8 mouse cellular contexts compared by ENCODE assay signal in the genomic region with DNA sequence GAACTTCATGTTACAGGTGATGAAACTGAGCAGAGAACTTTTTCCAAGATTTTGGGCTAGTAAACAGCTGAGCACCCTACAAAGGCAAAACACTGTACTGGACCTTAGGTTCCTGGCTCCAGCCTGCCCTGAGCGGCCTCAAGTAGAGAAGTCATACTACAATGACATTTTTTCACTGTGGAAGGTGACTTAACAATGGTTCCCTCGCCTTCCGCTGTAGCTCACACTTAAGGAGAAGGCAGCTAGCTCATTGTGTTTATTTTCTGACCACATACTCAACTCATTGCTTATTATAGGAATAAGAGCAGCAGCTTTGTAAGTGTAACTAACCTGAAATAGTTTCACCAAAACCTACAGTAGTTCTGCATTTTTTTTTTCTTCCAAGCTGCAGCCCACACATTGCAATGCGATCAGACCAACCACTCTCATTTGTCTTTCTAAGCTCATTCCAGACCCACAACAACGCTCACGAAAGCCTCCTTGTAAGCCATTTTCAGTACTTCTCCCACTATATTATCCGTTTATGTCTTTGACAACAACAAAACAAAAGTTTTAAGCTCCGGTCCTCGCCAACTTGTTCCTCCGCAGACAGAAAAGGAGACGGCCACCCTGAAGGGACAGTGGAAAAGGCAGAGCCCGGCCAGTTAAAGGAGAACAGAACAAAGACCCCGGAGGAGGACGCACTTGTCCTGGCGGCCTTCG. TPM values are rescaled to one million over a fixed set of nuclear protein-coding genes. Genes with fewer than 3 reads are reported as not detected.
DNase-seq lines count a peak whose midpoint lies in the region; ATAC-seq and TF ChIP-seq lines count a peak whose summit lies in the region.

No protein-coding gene starts in this region.

- H3K36me3 ChIP-seq in heart, embryonic 16.5 days (ENCODE audit: control insufficient read depth, insufficient read depth), result no peaks in the 10 kb centered on the region
- no peaks in the 10 kb centered on the region for H3K36me3 ChIP-seq in liver, adult 2 months (ENCODE audit: control insufficient read depth, insufficient read depth, low read length)
- H3K36me3 ChIP-seq in splenic B cell, adult 2 months (ENCODE audit: control insufficient read depth, insufficient read depth, low read length, poor library complexity, severe bottlenecking), result no peaks in the 10 kb centered on the region

- WGBS in heart, embryonic 16.5 days, result 2% methylated on average over 16 of the region's 16 CpGs
- WGBS in liver, adult 2 months, result 1% methylated on average over 16 of the region's 16 CpGs

- H3K4me2 ChIP-seq in heart, embryonic 16.5 days (ENCODE audit: low read depth, low read length), result peak overlapping the region; percentile 70

- peak overlapping the region; percentile 83 for H3K9ac ChIP-seq in heart, embryonic 16.5 days (ENCODE audit: low read length)
- H3K9ac ChIP-seq in liver, adult 2 months (ENCODE audit: low read depth, low read length), result peak overlapping the region; percentile 86

- peak overlapping the region; percentile 80 for H3K4me3 ChIP-seq in heart, embryonic 16.5 days (ENCODE audit: low read length)
- H3K4me3 ChIP-seq in liver, adult 2 months (ENCODE audit: insufficient read depth, low read depth, low read length), result peak overlapping the region; percentile 95

- TF ChIP-seq CTCF in liver, adult 2 months (IDR thresholded peaks at IDR 0.05; ENCODE audit: low read depth, low read length), result no peak

- H3K4me1 ChIP-seq in heart, embryonic 16.5 days (ENCODE audit: control insufficient read depth, insufficient read depth, low read length), result 0 out of 2 replicates have a peak, but pooled peaks cover 2% of the 10 kb centered on the region
- peaks cover 2% of the 10 kb centered on the region; the same call in 1 of the 2 replicates for H3K4me1 ChIP-seq in liver, adult 2 months (ENCODE audit: control insufficient read depth, insufficient read depth, low read length)

- DNase-seq in cerebellum, adult 9-10 months, result no peak
- DNase-seq in 416B (ENCODE audit: low read depth), result peak; percentile 65
- peak; percentile 34 for DNase-seq in c-Kit-positive CD71-positive TER-119-positive erythroid progenitor cells, embryonic 14.5 days (ENCODE audit: low spot score)
- DNase-seq in liver, adult 2 months (ENCODE audit: extremely low read depth, low read depth, low spot score), result peak; percentile 52
- DNase-seq in splenic B cell, adult 2 months (ENCODE audit: low read depth, low spot score), result peak; percentile 46
- DNase-seq in right cerebral cortex, postnatal 10 days (ENCODE audit: low spot score in 2 of 2), result no peak

- no peak for TF ChIP-seq POLR2A in liver, adult 2 months (IDR thresholded peaks at IDR 0.05; ENCODE audit: extremely low read depth, insufficient read depth, low read length)

- peak overlapping the region; percentile 92 for H3K27ac ChIP-seq in heart, embryonic 16.5 days (ENCODE audit: low read length)
- H3K27ac ChIP-seq in liver, adult 2 months (replicated peaks; ENCODE audit: insufficient read depth, low read depth, low read length), result peak overlapping the region; percentile 98

- peaks cover 7% of the 10 kb centered on the region; the same call in 1 of the 2 replicates for H3K79me2 ChIP-seq in liver, adult 2 months (ENCODE audit: control insufficient read depth, insufficient read depth, low read length)

- H3K27me3 ChIP-seq in heart, embryonic 16.5 days (ENCODE audit: control insufficient read depth, insufficient read depth, low read length), result no peaks in the 10 kb centered on the region
- H3K27me3 ChIP-seq in liver, adult 2 months (ENCODE audit: control insufficient read depth, insufficient read depth, low read length), result no peaks in the 10 kb centered on the region
- H3K27me3 ChIP-seq in splenic B cell, adult 2 months (ENCODE audit: control insufficient read depth, insufficient read depth, low read length, poor library complexity, severe bottlenecking), result no peaks in the 10 kb centered on the region

- H3K9me3 ChIP-seq in heart, embryonic 16.5 days (replicated peaks; ENCODE audit: control insufficient read depth, low read length), result no peaks in the 10 kb centered on the region

- ATAC-seq in cerebellum, adult (ENCODE audit: insufficient number of reproducible peaks, low FRiP score, low TSS enrichment), result 0 out of 2 replicates have a peak, but pooled peaks have one; percentile 10
- ATAC-seq in heart, embryonic 16.5 days (replicated peaks; ENCODE audit: extremely low read depth, insufficient read depth, low FRiP score), result no peak

RNA-seq across cellular contexts. Expression of a gene that starts 0.8 kb away (rescaled TPM):
- 10.2 and 11.2 TPM in 2 replicates for polyA plus RNA-seq in heart, embryonic 16.5 days (2015; fragmentation: Nextera tagmentation; extraction: Ambion mirVana)
- total RNA-seq in liver, adult 2 months (2014; rRNA removed), result 20.0 and 22.8 TPM in 2 replicates
- 6.2 and 9.3 TPM in 2 replicates for polyA plus RNA-seq in liver, adult 2 months (2012; rRNA removed)

Comparison
In these comparisons a context has a peak if more than half of its experiments do, and no peak if none do; other contexts are left out.
1. DNase-seq: peak in 416B (single experiment), c-Kit-positive CD71-positive TER-119-positive erythroid progenitor cells, embryonic 14.5 days (single experiment), liver, adult 2 months (single experiment) and splenic B cell, adult 2 months (single experiment); none in cerebellum, adult 9-10 months (single experiment) and right cerebral cortex, postnatal 10 days (0 of 2).